Mouse (Mus musculus) limb, embryonic 15.5 days (tissue): Measurements from ENCODE around the gene Rps6ka5. TPM values are rescaled to one million over a fixed set of nuclear protein-coding genes. Genes with fewer than 3 reads are reported as not detected.

Source experiments
- ATAC-seq: fragments of 200-750 bp; cut with Nextera tagmentation; 2 replicates; pipeline ENCODE4 v1.8.0; 2017; ENCODE audit warnings: low read depth, moderate TSS enrichment; ENCODE audit not compliant: insufficient number of reproducible peaks, low FRiP score, low TSS enrichment
- H3K27ac ChIP-seq: fragments of 300-500 bp; sonication (generic); 2 replicates; pipeline ENCODE4 v1.5.1; 2015; ENCODE audit warnings: moderate library complexity, mild to moderate bottlenecking, inconsistent platforms
- H3K27me3 ChIP-seq: fragments of 300-500 bp; sonication (generic); 2 replicates; pipeline ENCODE4 v1.6.1; 2015; ENCODE audit warnings: inconsistent platforms
- H3K36me3 ChIP-seq: fragments of 300-500 bp; sonication (generic); 2 replicates; pipeline ENCODE4 v1.6.1; 2015; ENCODE audit warnings: inconsistent platforms
- H3K4me1 ChIP-seq: fragments of 300-500 bp; sonication (generic); 2 replicates; pipeline ENCODE4 v1.6.1; 2015; ENCODE audit warnings: inconsistent platforms
- H3K4me2 ChIP-seq: fragments of 300-500 bp; sonication (generic); 2 replicates; pipeline ENCODE4 v1.6.1; 2015; ENCODE audit warnings: mild to moderate bottlenecking, inconsistent platforms
- H3K4me3 ChIP-seq: fragments of 300-500 bp; sonication (generic); 2 replicates; pipeline ENCODE4 v1.5.1; 2015; ENCODE audit warnings: mild to moderate bottlenecking, inconsistent platforms
- H3K9ac ChIP-seq: fragments of 300-500 bp; sonication (generic); 2 replicates; pipeline ENCODE4 v1.6.1; 2015; ENCODE audit warnings: inconsistent platforms
- H3K9me3 ChIP-seq: fragments of 300-500 bp; sonication (generic); 2 replicates; pipeline ENCODE4 v1.6.1; 2016; ENCODE audit warnings: inconsistent platforms
- WGBS: fragments of 180-500 bp; shearing (Covaris S2); methylation state at CpG from one replicate; pipeline ENCODE4 v1.1.7; 2015; 5-methylcytosine and 5-hydroxymethylcytosine counted together
- polyA plus RNA-seq: library from polyadenylated mRNA; unstranded; fragments of >200 nt; fragmentation: Nextera tagmentation; extraction: Ambion mirVana; gene quantifications from 2 replicates; pipeline ENCODE4 v1.2.1, GENCODE M21; 2015

Gene Rps6ka5
- polyA plus RNA-seq, 1 experiment from 2014 or later, result 4.8 TPM

- Histone ChIP-seq H3K4me2 (no peak overlapping the region), H3K36me3 (no peaks in the 10 kb centered on the region), H3K4me1 (0 out of 2 replicates have a peak, but pooled peaks cover 3% of the 10 kb centered on the region), H3K27me3 (no peaks in the 10 kb centered on the region), H3K9ac (no peak overlapping the region), H3K9me3 (no peaks in the 10 kb centered on the region), H3K4me3 (no peak overlapping the region), H3K27ac (no peak overlapping the region)
- WGBS, result 90% methylated on average over 8 of the region's 8 CpGs
- no peak for ATAC-seq
Measured at GRCm38 (mm10) chr12:100637886-100638285, 88.9 kb downstream of the Rps6ka5 start.

- no peak overlapping the region for H3K4me3 ChIP-seq
- no peaks in the 10 kb centered on the region for H3K9me3 ChIP-seq
- no peak overlapping the region for H3K9ac ChIP-seq
- no peak overlapping the region for H3K27ac ChIP-seq
- H3K4me2 ChIP-seq, result no peak overlapping the region
- 0 out of 2 replicates have a peak, but pooled peaks cover 3% of the 10 kb centered on the region for H3K4me1 ChIP-seq
- no peaks in the 10 kb centered on the region for H3K36me3 ChIP-seq
- 68% methylated on average over 3 of the region's 3 CpGs for WGBS
- H3K27me3 ChIP-seq, result no peaks in the 10 kb centered on the region
- ATAC-seq, result no peak
Measured at GRCm38 (mm10) chr12:100636733-100637132, 90.0 kb downstream of the Rps6ka5 start.

GRCm38 (mm10) chr12:100636299-100636633, 90.5 kb downstream of the Rps6ka5 start:
- H3K9ac ChIP-seq, result no peak overlapping the region
- no peak overlapping the region for H3K4me3 ChIP-seq
- H3K36me3 ChIP-seq, result no peaks in the 10 kb centered on the region
- H3K4me1 ChIP-seq, result 0 out of 2 replicates have a peak, but pooled peaks cover 3% of the 10 kb centered on the region
- no peak overlapping the region for H3K27ac ChIP-seq
- H3K4me2 ChIP-seq, result no peak overlapping the region
- ATAC-seq, result no peak
- 94% methylated on average over 2 of the region's 2 CpGs for WGBS
- H3K9me3 ChIP-seq, result no peaks in the 10 kb centered on the region
- H3K27me3 ChIP-seq, result no peaks in the 10 kb centered on the region

GRCm38 (mm10) chr12:100635601-100636298, 91.0 kb downstream of the Rps6ka5 start:
- no peak overlapping the region for H3K9ac ChIP-seq
- no peak for ATAC-seq
- no peak overlapping the region for H3K4me2 ChIP-seq
- H3K4me3 ChIP-seq, result no peak overlapping the region
- H3K4me1 ChIP-seq, result 0 out of 2 replicates have a peak, but pooled peaks cover 3% of the 10 kb centered on the region
- no peaks in the 10 kb centered on the region for H3K9me3 ChIP-seq
- no peak overlapping the region for H3K27ac ChIP-seq
- 86% methylated on average over 6 of the region's 6 CpGs for WGBS
- H3K36me3 ChIP-seq, result no peaks in the 10 kb centered on the region
- no peaks in the 10 kb centered on the region for H3K27me3 ChIP-seq

GRCm38 (mm10) chr12:100633231-100633630, 93.6 kb downstream of the Rps6ka5 start:
- no peak for ATAC-seq
- H3K4me1 ChIP-seq, result no peaks in the 10 kb centered on the region
- WGBS, result 72% methylated on average over 3 of the region's 3 CpGs

GRCm38 (mm10) chr12:100631286-100631685, 95.5 kb downstream of the Rps6ka5 start:
- Histone ChIP-seq H3K4me3 (no peak overlapping the region), H3K27me3 (no peaks in the 10 kb centered on the region), H3K4me2 (no peak overlapping the region), H3K9ac (no peak overlapping the region), H3K36me3 (no peaks in the 10 kb centered on the region), H3K27ac (no peak overlapping the region), H3K4me1 (no peaks in the 10 kb centered on the region; the same call in 1 of the 2 replicates), H3K9me3 (no peaks in the 10 kb centered on the region)
- ATAC-seq, result no peak
- 89% methylated on average over 7 of the region's 7 CpGs for WGBS

More at GRCm38 (mm10) chr12:100633231-100633630, 93.6 kb downstream of the Rps6ka5 start:
- no peak overlapping the region for H3K9ac ChIP-seq
- no peaks in the 10 kb centered on the region for H3K36me3 ChIP-seq
- no peak overlapping the region for H3K4me3 ChIP-seq
- no peaks in the 10 kb centered on the region for H3K9me3 ChIP-seq
- H3K27ac ChIP-seq, result no peak overlapping the region
- H3K27me3 ChIP-seq, result no peaks in the 10 kb centered on the region
- H3K4me2 ChIP-seq, result no peak overlapping the region

GRCm38 (mm10) chr12:100629126-100629920, 97.5 kb downstream of the Rps6ka5 start:
- Histone ChIP-seq H3K4me3 (no peak overlapping the region), H3K27ac (no peak overlapping the region), H3K27me3 (no peaks in the 10 kb centered on the region), H3K36me3 (no peaks in the 10 kb centered on the region), H3K9me3 (no peaks in the 10 kb centered on the region), H3K9ac (no peak overlapping the region), H3K4me2 (no peak overlapping the region), H3K4me1 (no peaks in the 10 kb centered on the region; the same call in 1 of the 2 replicates)
- 62% methylated on average over 6 of the region's 6 CpGs for WGBS
- no peak for ATAC-seq

- no peak for ATAC-seq
- H3K4me3 ChIP-seq, result no peak overlapping the region
- no peaks in the 10 kb centered on the region for H3K9me3 ChIP-seq
- H3K27ac ChIP-seq, result no peak overlapping the region; the same call in 1 of the 2 replicates
- no peak overlapping the region for H3K9ac ChIP-seq
- no peaks in the 10 kb centered on the region for H3K27me3 ChIP-seq
- H3K36me3 ChIP-seq, result no peaks in the 10 kb centered on the region
- no peak overlapping the region for H3K4me2 ChIP-seq
- WGBS, result 13% methylated on average over 1 of the region's 1 CpGs
- no peaks in the 10 kb centered on the region; the same call in 1 of the 2 replicates for H3K4me1 ChIP-seq
Measured at GRCm38 (mm10) chr12:100626991-100627677, 99.6 kb downstream of the Rps6ka5 start.

GRCm38 (mm10) chr12:100626273-100626990, 100.4 kb downstream of the Rps6ka5 start:
- Histone ChIP-seq H3K9me3 (no peaks in the 10 kb centered on the region), H3K4me3 (no peak overlapping the region), H3K27ac (no peak overlapping the region; the same call in 1 of the 2 replicates), H3K4me1 (no peaks in the 10 kb centered on the region; the same call in 1 of the 2 replicates), H3K4me2 (no peak overlapping the region), H3K27me3 (no peaks in the 10 kb centered on the region), H3K9ac (no peak overlapping the region), H3K36me3 (no peaks in the 10 kb centered on the region)
- WGBS, result 47% methylated on average over 4 of the region's 4 CpGs
- ATAC-seq, result no peak

GRCm38 (mm10) chr12:100624854-100625447, 101.8 kb downstream of the Rps6ka5 start:
- no peaks in the 10 kb centered on the region; the same call in 1 of the 2 replicates for H3K4me1 ChIP-seq
- H3K36me3 ChIP-seq, result no peaks in the 10 kb centered on the region
- H3K9ac ChIP-seq, result no peak overlapping the region
- no peaks in the 10 kb centered on the region for H3K9me3 ChIP-seq
- no peak overlapping the region for H3K27ac ChIP-seq
- peak; percentile 52; the same call in 1 of the 2 replicates for ATAC-seq
- no peak overlapping the region for H3K4me2 ChIP-seq
- WGBS, result 42% methylated on average over 3 of the region's 3 CpGs
- no peaks in the 10 kb centered on the region for H3K27me3 ChIP-seq
- no peak overlapping the region for H3K4me3 ChIP-seq

- Histone ChIP-seq H3K4me2 (no peak overlapping the region), H3K27ac (no peak overlapping the region), H3K4me1 (no peaks in the 10 kb centered on the region), H3K9me3 (no peaks in the 10 kb centered on the region), H3K27me3 (no peaks in the 10 kb centered on the region), H3K9ac (no peak overlapping the region), H3K4me3 (no peak overlapping the region), H3K36me3 (no peaks in the 10 kb centered on the region)
- ATAC-seq, result no peak
- WGBS, result 80% methylated on average over 2 of the region's 2 CpGs
Measured at GRCm38 (mm10) chr12:100615251-100615650, 111.5 kb downstream of the Rps6ka5 start.
